Mouse (Mus musculus): ENCODE measurements around the gene Olfr1394. TPM values are rescaled to one million over a fixed set of nuclear protein-coding genes. Genes with fewer than 3 reads are reported as not detected.
A peak's percentile ranks its signal among the peaks of the same experiment; 100 is the strongest.
"Not testable (repeated sequence)": the region's sequence is repeated elsewhere in the genome, so short reads cannot be mapped to it uniquely, and the experiment has no call there.

Olfr1394 gene
- polyA plus RNA-seq, 1 experiment from 2014 or later = not detected

- H3K4me3 ChIP-seq (ENCODE audit: low read depth, low read length) = no peak within 1 kb of the TSS
- H3K36me3 ChIP-seq (ENCODE audit: control insufficient read depth, insufficient read depth, low read length) = no peaks in the 10 kb centered on the region
- TF ChIP-seq EP300 (optimal IDR thresholded peaks at IDR 0.05) (no peak), CTCF (IDR thresholded peaks at IDR 0.05; ENCODE audit: low read depth) (no peak)
- DNase-seq (ENCODE audit: low spot score) (no peak), ATAC-seq (ENCODE audit: low FRiP score, low TSS enrichment) (no peak)
- no peaks in the 10 kb centered on the region for H3K4me1 ChIP-seq (replicated peaks; ENCODE audit: control insufficient read depth, insufficient read depth)
- WGBS = 66% methylated on average over 8 of the region's 8 CpGs
- H3K27me3 ChIP-seq (ENCODE audit: control insufficient read depth, insufficient read depth, low read length) = no peaks in the 10 kb centered on the region
- H3K4me2 ChIP-seq (replicated peaks; ENCODE audit: low read depth) = no peak within 1 kb of the TSS
- H3K9ac ChIP-seq (ENCODE audit: low read length) = no peak within 1 kb of the TSS
- H3K27ac ChIP-seq (replicated peaks) = no peak within 1 kb of the TSS
- no peaks in the 10 kb centered on the region for H3K9me3 ChIP-seq (ENCODE audit: control insufficient read depth, low read length)
Observed at GRCm38 (mm10) chr11:49186955-49187488, 32.8 kb downstream of the Olfr1394 start, which contains the start of gene Btnl9. Btnl9 (minus strand) TSS chr11:49187159.

GRCm38 (mm10) chr11:49187701-49188100, 33.5 kb downstream of the Olfr1394 start:
- DNase-seq (ENCODE audit: low spot score) (no peak), ATAC-seq (ENCODE audit: low FRiP score, low TSS enrichment) (no peak)
- H3K4me2 ChIP-seq (replicated peaks; ENCODE audit: low read depth) = no peak overlapping the region
- no peak overlapping the region for H3K9ac ChIP-seq (ENCODE audit: low read length)
- no peak overlapping the region for H3K4me3 ChIP-seq (ENCODE audit: low read depth, low read length)
- no peaks in the 10 kb centered on the region for H3K9me3 ChIP-seq (ENCODE audit: control insufficient read depth, low read length)
- no peaks in the 10 kb centered on the region for H3K36me3 ChIP-seq (ENCODE audit: control insufficient read depth, insufficient read depth, low read length)
- no peaks in the 10 kb centered on the region for H3K27me3 ChIP-seq (ENCODE audit: control insufficient read depth, insufficient read depth, low read length)
- WGBS = 70% methylated on average over 10 of the region's 10 CpGs
- TF ChIP-seq EP300 (optimal IDR thresholded peaks at IDR 0.05) = no peak
- TF ChIP-seq CTCF (IDR thresholded peaks at IDR 0.05; ENCODE audit: low read depth) = no peak
- no peaks in the 10 kb centered on the region for H3K4me1 ChIP-seq (replicated peaks; ENCODE audit: control insufficient read depth, insufficient read depth)
- H3K27ac ChIP-seq (replicated peaks) = no peak overlapping the region

- TF ChIP-seq EP300 (optimal IDR thresholded peaks at IDR 0.05) (no peak), CTCF (IDR thresholded peaks at IDR 0.05; ENCODE audit: low read depth) (peak; percentile 87)
- no peak overlapping the region for H3K9ac ChIP-seq (ENCODE audit: low read length)
Observed at GRCm38 (mm10) chr11:49189737-49190136, 35.6 kb downstream of the Olfr1394 start.

GRCm38 (mm10) chr11:49191083-49191482, 36.9 kb downstream of the Olfr1394 start:
- TF ChIP-seq EP300 (optimal IDR thresholded peaks at IDR 0.05) = no peak
- no peak for TF ChIP-seq CTCF (IDR thresholded peaks at IDR 0.05; ENCODE audit: low read depth)
- no peak overlapping the region for H3K9ac ChIP-seq (ENCODE audit: low read length)
- no peak for DNase-seq (ENCODE audit: low spot score)
- no peaks in the 10 kb centered on the region for H3K4me1 ChIP-seq (replicated peaks; ENCODE audit: control insufficient read depth, insufficient read depth)
- no peak overlapping the region for H3K27ac ChIP-seq (replicated peaks)
- no peak overlapping the region for H3K4me3 ChIP-seq (ENCODE audit: low read depth, low read length)
- H3K9me3 ChIP-seq (ENCODE audit: control insufficient read depth, low read length) = no peaks in the 10 kb centered on the region
- no peak overlapping the region for H3K4me2 ChIP-seq (replicated peaks; ENCODE audit: low read depth)
- H3K36me3 ChIP-seq (ENCODE audit: control insufficient read depth, insufficient read depth, low read length) = no peaks in the 10 kb centered on the region
- no peak for ATAC-seq (ENCODE audit: low FRiP score, low TSS enrichment)
- WGBS = 34% methylated on average over 2 of the region's 2 CpGs
- no peaks in the 10 kb centered on the region for H3K27me3 ChIP-seq (ENCODE audit: control insufficient read depth, insufficient read depth, low read length)

More at GRCm38 (mm10) chr11:49189737-49190136, 35.6 kb downstream of the Olfr1394 start:
- peak; percentile 73 for DNase-seq (ENCODE audit: low spot score)
- Histone ChIP-seq H3K27me3 (ENCODE audit: control insufficient read depth, insufficient read depth, low read length) (no peaks in the 10 kb centered on the region), H3K4me1 (replicated peaks; ENCODE audit: control insufficient read depth, insufficient read depth) (no peaks in the 10 kb centered on the region), H3K27ac (replicated peaks) (no peak overlapping the region), H3K4me3 (ENCODE audit: low read depth, low read length) (no peak overlapping the region), H3K4me2 (replicated peaks; ENCODE audit: low read depth) (no peak overlapping the region), H3K9me3 (ENCODE audit: control insufficient read depth, low read length) (no peaks in the 10 kb centered on the region), H3K36me3 (ENCODE audit: control insufficient read depth, insufficient read depth, low read length) (no peaks in the 10 kb centered on the region)
- no peak; the same call in 1 of the 2 replicates for ATAC-seq (ENCODE audit: low FRiP score, low TSS enrichment)
- 1% methylated on average over 7 of the region's 7 CpGs for WGBS

- H3K9ac ChIP-seq (ENCODE audit: low read length); H3K4me2 ChIP-seq (replicated peaks; ENCODE audit: low read depth); H3K36me3 ChIP-seq (ENCODE audit: control insufficient read depth, insufficient read depth, low read length); H3K27me3 ChIP-seq (ENCODE audit: control insufficient read depth, insufficient read depth, low read length); H3K27ac ChIP-seq (replicated peaks); DNase-seq (ENCODE audit: low spot score); H3K4me1 ChIP-seq (replicated peaks; ENCODE audit: control insufficient read depth, insufficient read depth); ATAC-seq (ENCODE audit: low FRiP score, low TSS enrichment); H3K4me3 ChIP-seq (ENCODE audit: low read depth, low read length); H3K9me3 ChIP-seq (ENCODE audit: control insufficient read depth, low read length): not testable (repeated sequence)
- WGBS = 89% methylated on average over 8 of the region's 9 CpGs
Observed at GRCm38 (mm10) chr11:49194771-49195170, 40.6 kb downstream of the Olfr1394 start.

- Histone ChIP-seq H3K27ac (replicated peaks) (no peak overlapping the region), H3K27me3 (ENCODE audit: control insufficient read depth, insufficient read depth, low read length) (no peaks in the 10 kb centered on the region), H3K4me2 (replicated peaks; ENCODE audit: low read depth) (no peak overlapping the region), H3K4me3 (ENCODE audit: low read depth, low read length) (no peak overlapping the region), H3K9me3 (ENCODE audit: control insufficient read depth, low read length) (no peaks in the 10 kb centered on the region), H3K4me1 (replicated peaks; ENCODE audit: control insufficient read depth, insufficient read depth) (no peaks in the 10 kb centered on the region), H3K9ac (ENCODE audit: low read length) (no peak overlapping the region), H3K36me3 (ENCODE audit: control insufficient read depth, insufficient read depth, low read length) (no peaks in the 10 kb centered on the region)
- WGBS = 70% methylated on average over 7 of the region's 7 CpGs
- ATAC-seq (ENCODE audit: low FRiP score, low TSS enrichment) (no peak), DNase-seq (ENCODE audit: low spot score) (no peak)
- no peak for TF ChIP-seq EP300 (optimal IDR thresholded peaks at IDR 0.05)
- TF ChIP-seq CTCF (IDR thresholded peaks at IDR 0.05; ENCODE audit: low read depth) = peak; percentile 27; the same call in 1 of the 2 replicates
Observed at GRCm38 (mm10) chr11:49195819-49196322, 41.7 kb downstream of the Olfr1394 start.

Data from stomach, postnatal 0 days (tissue).